8 mouse cellular contexts compared by ENCODE assay signal in the genomic region with DNA sequence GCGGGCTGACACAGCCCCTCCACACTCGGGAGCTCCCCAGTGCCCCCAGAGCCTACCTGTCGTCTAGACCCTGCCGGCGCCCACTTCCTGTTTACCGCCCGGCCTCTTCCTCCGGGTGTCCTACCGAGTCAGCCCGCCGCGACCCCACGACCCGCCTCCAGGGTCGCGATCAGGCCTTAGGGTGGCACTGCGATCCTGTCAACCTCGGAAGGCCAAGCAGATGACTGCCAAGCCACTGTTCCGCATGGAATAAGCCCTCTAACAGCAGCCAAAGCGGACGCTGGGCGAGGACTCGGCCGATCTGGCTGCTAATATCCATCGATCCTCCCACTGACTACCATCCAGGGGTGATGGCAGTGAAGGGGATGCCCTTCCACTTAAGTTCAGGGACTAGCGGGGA. TPM values are rescaled to one million over a fixed set of nuclear protein-coding genes. Genes with fewer than 3 reads are reported as not detected.
DNase-seq lines count a peak whose midpoint lies in the region; ATAC-seq and TF ChIP-seq lines count a peak whose summit lies in the region.

Aida (plus strand) TSS at position 126 of the 400 bp plus-strand sequence.

- peak within 1 kb of the TSS; percentile 57 for H3K4me2 ChIP-seq in forebrain, embryonic 12.5 days

- peak; percentile 65 for DNase-seq in ES-CJ7 (ENCODE audit: low read depth, low spot score)
- DNase-seq in adrenal gland, postnatal 25 days: peak; percentile 29
- DNase-seq in heart, postnatal 36 days: no peak
- DNase-seq in left cerebral cortex, adult 18-20 months (ENCODE audit: low spot score in 2 of 2): peak; percentile 30 to 34
- peak; percentile 38 for DNase-seq in lung, postnatal 14 days
- no peak for DNase-seq in urinary bladder, postnatal 36 days (ENCODE audit: low spot score in 2 of 2)

- 0% methylated on average over 26 of the region's 26 CpGs for WGBS in forebrain, embryonic 12.5 days
- under 1% methylated on average over 26 of the region's 26 CpGs for WGBS in small intestine, adult 2 months

- H3K4me3 ChIP-seq in forebrain, embryonic 12.5 days (replicated peaks): peak within 1 kb of the TSS; percentile 50
- H3K4me3 ChIP-seq in small intestine, adult 2 months (ENCODE audit: low read depth, low read length): peak within 1 kb of the TSS; percentile 86

- intact Hi-C loops in heart, postnatal 36 days (cut with DNase I): no loop called here

- ATAC-seq in forebrain, embryonic 12.5 days (ENCODE audit: low FRiP score): peak; percentile 21

- no peaks in the 10 kb centered on the region for H3K9me3 ChIP-seq in forebrain, embryonic 12.5 days

- no peaks in the 10 kb centered on the region for H3K27me3 ChIP-seq in forebrain, embryonic 12.5 days
- no peaks in the 10 kb centered on the region for H3K27me3 ChIP-seq in small intestine, adult 2 months (ENCODE audit: control insufficient read depth, insufficient read depth, low read length)

- peak within 1 kb of the TSS; percentile 73 for H3K27ac ChIP-seq in forebrain, embryonic 12.5 days
- H3K27ac ChIP-seq in small intestine, adult 2 months (ENCODE audit: insufficient read depth, low read depth, low read length): peak within 1 kb of the TSS; percentile 78

- 0 out of 2 replicates have a peak, but pooled peaks cover 4% of the 10 kb centered on the region for H3K4me1 ChIP-seq in forebrain, embryonic 12.5 days
- no peaks in the 10 kb centered on the region for H3K4me1 ChIP-seq in small intestine, adult 2 months (ENCODE audit: control insufficient read depth, insufficient read depth, insufficient read length, low read length)

- H3K36me3 ChIP-seq in forebrain, embryonic 12.5 days (replicated peaks): peaks cover 15% of the 10 kb centered on the region
- H3K36me3 ChIP-seq in small intestine, adult 2 months (ENCODE audit: control insufficient read depth, insufficient read depth, low read length): peaks cover 15% of the 10 kb centered on the region

- no peak for TF ChIP-seq CTCF in small intestine, adult 2 months (IDR thresholded peaks at IDR 0.05; ENCODE audit: extremely low read depth, insufficient read length, insufficient replicate concordance, low read depth, low read length)

- peak within 1 kb of the TSS; percentile 54 for H3K9ac ChIP-seq in forebrain, embryonic 12.5 days

- TF ChIP-seq POLR2A in small intestine, adult 2 months (IDR thresholded peaks at IDR 0.05; ENCODE audit: low read depth, low read length): no peak

RNA-seq across cellular contexts. Expression of gene Aida, which starts in this region (rescaled TPM):
- total RNA-seq in adrenal gland, postnatal 25 days (2021): 54.3 and 59.3 TPM in 2 replicates
- polyA plus RNA-seq in forebrain, embryonic 12.5 days (2016; fragmentation: Nextera tagmentation; extraction: Ambion mirVana): 64.0 and 65.9 TPM in 2 replicates
- 10 to 100 TPM; 26.1 to 31.3 TPM for total RNA-seq in heart, postnatal 36 days (2021)
- 10 to 100 TPM; 52.3 to 59.1 TPM for total RNA-seq in left cerebral cortex, adult 18-20 months (2021)
- polyA plus RNA-seq in small intestine, adult 2 months (2012; rRNA removed): 2.7 and 5.4 TPM in 2 replicates

Comparison
In these comparisons a context has a peak if more than half of its experiments do, and no peak if none do; other contexts are left out.
1. RNA of gene Aida (polyA plus RNA-seq): 64.0 to 65.9 TPM in forebrain, embryonic 12.5 days; 2.7 to 5.4 TPM in small intestine, adult 2 months; every median in the first group is over 10 times any median in the second.
2. DNase-seq: peak in ES-CJ7 (single experiment), adrenal gland, postnatal 25 days (single experiment), left cerebral cortex, adult 18-20 months (2 of 2) and lung, postnatal 14 days (single experiment); none in heart, postnatal 36 days (0 of 2) and urinary bladder, postnatal 36 days (0 of 2).